Mouse (Mus musculus): ENCODE measurements around the gene Prss42.

Prss42 gene

DNA sequence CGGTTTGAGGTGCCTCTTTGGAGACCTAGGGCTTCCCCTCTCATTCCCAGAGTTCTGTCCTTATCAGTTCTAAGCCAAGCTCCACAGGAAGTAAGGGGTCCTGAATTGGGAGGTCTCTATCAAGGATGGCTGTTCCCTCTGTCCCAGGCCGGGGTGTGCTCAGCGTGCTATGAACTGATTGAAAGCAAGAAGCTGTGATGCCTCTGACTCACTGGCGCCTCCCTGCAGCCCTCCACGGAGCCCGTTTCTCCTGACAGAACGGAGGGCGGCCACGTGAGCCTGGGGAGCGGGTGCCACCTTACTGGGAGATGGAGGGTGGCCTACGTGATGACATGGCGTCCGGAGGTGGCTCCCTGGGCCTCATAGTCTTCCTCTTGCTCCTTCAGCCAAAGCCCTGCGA is at the start of gene Prss42:
Gene Prss42 (plus strand): TSS at position 301 of the 400 bp plus-strand sequence.
- no peak for DNase-seq

DNA sequence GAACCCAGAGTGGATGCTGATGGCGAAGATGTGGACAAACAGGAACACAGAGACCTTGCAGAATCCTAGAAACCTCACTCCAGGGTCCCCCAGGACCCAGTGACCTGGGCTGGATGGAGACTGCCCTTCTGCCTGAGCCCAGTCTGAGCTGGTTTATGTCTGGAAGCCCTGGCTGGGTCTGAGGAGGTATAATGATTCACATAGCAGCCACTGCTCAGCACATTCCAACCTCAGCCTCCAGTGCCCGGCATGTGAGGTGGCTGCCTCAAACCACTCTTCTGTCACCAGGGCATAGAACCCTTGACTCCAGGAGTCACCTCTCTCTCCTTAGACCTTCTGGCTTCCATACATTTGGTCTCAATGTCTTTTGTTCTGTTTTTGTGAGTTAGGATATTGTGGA is 49.5 kb upstream of the Prss42 start:
- no peak for DNase-seq

DNA sequence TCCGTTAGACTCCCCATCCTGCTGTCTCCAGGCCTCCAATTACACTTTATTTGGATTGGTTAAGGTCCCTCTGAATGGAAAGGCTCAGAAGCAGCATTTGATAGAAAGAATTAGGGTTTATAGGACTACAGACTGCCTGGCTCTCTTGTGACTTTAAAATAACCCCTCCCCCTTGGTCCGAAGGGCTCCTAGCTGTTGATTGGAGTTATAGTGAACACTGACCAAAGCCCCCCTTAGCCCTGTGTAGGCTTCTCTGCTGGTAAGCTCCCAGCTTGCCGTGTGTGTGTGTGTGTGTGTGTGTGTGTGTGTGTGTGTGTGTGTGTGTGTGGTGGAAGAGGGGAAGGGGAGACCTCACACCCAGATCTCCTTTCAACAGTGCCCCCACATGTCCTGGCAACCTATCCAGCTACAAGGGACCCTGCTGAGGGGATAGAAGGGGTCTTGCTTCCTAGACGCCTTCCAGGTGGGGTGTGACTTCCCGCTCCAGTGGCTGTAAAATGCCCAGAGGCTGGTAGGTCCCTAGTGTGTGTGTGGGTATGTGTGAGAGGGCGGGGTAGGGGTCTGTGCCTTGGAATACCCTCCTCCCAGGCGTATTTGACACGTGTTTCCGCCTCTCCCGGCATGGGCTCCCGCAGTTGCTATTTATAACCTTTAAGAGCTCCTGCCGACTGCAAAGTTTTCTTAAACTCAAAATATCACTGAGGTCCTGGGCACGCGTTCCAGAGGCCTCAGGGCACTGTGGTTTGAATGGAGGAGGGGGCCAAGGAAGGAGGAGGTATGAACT is 47.4 kb upstream of the Prss42 start:
- no peak for DNase-seq

DNA sequence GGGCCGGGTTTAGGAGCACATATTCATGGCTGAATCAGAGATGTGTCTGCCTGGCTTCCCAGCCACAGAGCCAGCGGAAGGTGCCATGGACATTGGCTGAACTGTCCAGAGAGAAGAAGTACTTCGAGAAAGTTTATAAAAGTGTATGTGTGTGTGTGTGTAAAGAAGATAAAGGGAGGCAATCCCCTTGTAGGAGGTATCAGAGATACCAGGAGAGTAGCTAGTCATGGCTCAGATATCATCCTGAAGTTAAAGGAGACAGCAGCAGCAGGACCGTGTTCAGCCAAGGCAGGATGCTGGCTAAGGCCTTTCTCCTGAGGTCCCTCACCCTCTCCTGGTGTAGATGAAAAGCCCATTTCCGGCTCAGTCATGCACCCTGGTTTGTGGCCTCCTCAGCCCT is 46.6 kb upstream of the Prss42 start:
- no peak for DNase-seq

DNA sequence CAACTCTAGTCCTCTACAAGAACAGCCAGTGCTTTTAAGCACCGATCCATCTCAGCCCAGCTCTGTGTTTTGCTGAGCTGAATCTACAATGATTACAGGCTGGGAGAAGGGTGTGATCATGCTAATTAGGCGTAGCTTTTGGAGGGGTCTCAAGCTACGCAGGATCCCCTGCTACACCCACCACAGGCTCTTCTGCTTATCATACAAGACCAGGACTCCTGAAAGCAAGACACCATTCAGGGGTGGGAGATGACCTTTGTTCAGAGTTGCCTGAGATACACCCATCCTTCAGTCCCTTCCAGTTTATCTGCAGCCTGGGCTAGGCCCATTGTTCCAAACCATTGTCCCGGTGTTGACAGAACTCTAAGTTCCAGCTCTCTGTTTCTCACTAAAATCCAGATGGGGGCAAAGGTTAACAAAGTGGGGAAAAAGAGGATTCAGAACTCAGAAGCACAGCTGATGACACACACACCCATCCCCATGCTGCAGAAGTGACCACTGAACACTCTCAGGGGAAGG is 45.0 kb upstream of the Prss42 start:
- no peak for DNase-seq

DNA sequence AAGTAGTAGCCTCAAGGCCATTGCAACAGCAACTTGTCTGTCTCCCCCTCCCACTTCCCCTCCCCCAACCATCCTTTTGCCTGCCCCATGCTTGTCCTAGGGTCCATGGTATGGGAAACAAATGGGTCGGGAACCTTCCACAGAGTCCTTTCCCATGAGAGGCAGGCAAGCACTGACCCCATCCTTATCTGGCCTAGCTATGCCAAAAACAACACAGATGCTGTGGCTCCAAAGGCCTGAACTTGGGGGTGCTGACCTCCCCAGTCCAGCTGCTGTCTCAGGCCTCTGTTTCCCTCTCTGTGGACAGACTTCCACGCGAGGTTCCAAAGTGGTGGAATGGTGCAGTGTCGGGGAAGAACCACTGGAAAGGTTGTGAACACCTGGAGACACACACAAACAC is 44.2 kb upstream of the Prss42 start:
- no peak for DNase-seq

DNA sequence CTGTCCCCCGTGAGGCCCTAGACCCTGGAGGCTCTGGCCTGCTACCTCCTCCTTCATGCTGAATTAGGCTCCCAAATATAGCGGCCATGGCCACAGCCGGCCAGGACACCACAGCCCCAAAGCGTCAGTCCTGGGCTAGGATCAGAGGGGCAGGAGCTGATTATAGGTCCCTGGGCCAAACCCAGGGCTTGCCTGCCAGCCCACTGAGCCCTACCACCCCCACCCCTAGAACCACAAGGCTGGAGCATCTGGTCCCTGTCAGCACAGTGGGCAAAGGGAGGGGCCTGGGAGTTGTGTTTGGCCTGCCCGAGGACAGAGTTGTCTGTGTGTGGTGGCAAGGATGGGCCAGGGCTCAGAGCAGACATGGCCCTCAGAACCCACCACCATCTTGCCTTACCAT is 40.1 kb upstream of the Prss42 start:
- DNase-seq, result no peak

DNA sequence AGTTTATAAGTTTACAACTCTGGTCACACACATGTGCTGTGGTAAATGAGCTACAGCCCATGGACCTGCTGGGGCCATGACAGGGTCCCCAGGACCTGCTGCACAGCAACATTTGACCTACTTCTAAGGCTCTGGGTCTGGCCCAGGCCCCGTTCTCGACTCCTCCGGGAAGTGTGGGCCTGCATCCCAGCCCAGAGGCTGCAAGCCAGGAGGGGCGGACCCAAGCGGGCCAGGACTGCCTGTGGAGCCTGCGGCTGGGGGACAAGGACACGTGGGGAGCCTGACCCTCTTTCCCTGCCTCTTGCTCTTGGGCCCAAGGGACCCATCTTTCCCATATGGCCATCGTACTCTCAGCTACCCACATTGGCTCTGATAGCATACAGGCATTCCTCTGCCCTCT is 39.4 kb upstream of the Prss42 start:
- DNase-seq, result no peak

DNA sequence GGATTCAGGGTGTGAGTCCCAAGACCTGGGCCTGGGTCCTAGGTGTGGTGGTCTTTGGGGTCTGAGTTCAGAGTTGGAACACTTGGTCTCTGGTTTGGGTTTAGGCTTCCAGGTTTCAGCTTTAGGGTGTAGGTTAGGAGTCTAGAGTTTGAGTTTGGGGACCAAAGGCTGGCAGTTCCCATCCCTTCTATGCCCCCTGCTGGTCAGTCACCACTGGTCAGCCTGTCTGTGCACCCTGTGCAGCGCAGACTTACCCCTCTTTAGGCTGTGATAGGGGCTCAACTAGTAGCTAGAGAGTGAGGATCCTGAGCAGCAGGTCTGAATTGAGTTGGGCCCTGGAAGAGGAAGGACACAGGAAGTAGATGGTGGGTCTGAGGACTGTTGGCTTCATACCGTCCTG is 38.7 kb upstream of the Prss42 start:
- DNase-seq, result peak in 1 of 2 experiments; percentile 55

DNA sequence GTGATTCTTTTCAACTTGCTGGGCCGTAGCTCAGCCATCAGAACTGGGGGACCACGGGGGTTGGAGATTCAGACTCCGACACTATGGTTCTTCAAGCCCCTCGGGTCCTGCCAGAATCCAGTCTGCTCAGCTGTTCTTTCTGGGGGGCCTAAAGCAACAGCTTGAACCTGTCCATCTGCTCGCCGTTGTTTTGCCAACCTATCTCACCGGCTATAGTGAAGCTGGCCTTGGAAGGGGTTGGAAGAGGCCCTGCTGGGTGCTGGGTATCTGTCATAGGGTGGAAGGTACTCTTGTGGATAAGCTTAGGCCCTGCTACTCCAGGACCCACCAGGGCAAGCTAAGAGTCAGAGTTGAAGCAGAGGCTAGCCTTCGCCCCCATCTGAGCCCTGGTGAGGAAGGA is 37.1 kb upstream of the Prss42 start:
- no peak for DNase-seq

DNA sequence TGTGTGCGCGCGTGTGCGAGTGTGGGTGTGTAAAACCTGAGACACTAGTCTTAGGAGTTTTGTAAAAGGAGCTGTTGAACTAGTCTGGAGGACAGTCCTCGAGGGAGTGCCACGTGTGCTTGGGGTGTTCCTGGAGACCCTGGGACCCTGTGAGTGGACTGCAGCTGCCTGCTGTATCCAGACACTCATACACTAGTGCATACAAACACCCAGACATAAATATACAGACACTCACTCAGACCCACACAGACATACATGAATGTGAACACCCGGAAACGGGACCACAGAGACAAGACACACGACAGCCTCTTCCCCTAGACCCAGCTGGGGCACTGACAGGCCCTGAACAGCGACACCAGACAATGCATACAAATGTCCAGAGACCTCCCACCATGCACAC is 35.2 kb upstream of the Prss42 start:
- no peak for DNase-seq

DNA sequence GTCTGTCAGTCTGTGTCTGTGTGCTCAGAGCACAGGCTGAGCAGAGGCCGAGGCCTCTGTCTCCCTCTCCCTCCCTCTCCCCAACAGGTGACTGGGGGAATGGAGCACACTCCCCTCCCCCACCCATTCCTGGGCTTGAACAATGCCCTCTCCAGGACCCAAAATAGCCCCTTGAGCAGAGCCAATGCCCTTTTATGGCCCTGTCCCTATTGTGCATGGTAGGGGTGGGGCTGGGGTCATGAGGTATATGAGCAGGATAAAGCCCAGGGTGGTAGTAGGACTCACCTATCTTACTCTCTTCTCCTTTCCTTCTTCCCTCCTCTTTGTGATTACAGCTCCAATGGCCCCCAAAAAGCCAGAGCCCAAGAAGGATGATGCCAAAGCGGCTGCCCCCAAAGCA is 34.6 kb upstream of the Prss42 start:
- DNase-seq, result no peak

DNA sequence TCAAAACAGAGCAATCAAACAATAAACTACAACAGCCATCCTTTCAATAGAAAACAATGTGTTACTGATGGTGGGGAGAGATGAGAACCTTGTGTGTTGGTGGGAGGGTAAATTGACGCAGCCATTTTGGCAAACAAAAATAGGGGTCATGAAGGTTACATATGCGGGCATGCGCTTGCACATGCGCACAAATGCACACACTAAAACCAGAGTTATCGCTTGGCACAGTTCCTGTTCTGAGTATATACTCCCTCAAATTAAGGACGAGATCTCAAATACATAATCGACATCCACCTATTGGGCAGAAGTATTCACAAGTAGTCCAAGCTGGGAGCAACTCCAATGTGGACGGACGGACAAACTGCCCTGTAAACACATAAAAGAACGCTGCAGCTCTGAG is 25.6 kb upstream of the Prss42 start:
- DNase-seq, result no peak

DNA sequence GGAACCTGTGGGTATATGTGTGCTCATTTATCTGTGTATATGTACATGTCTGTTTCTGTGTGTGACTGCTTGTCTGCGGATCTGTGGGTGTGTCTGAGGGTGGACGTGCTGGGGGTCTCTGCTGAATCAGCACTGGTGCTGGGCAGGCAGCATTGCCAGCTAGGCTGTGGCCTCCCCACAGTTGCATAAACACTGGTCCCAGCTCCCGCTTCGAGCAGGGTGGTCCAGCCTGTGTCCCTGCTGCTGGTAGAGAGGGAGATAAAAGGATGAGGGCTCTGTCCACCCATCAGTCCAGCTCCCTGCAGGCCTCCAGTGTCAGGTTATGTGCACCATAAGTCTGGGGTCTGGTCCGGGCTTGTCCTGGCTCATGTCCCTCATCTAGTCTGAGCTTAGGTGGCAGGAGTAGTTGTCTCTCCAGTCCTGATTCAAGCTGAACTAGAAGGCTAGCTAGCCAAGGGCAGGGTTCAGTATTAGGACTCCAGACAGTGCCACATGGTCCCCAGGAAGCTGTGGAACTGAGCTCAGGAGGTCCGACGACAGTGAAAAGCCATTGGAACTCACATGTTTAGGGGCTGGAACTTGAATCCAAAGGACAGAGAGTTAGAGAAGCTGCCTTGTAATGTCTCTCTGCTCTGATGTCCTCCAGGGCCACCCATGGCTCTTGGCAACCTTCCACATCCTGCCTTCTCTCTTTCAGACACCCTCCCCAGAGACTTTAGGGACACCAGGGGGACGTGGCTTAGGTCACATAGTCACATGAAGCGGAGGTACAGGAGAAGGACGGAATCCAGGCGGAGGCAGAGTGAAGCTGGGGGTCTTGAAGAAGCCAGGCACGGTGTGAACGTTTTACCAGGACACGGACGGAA is 23.3 kb upstream of the Prss42 start:
- DNase-seq, result no peak

DNA sequence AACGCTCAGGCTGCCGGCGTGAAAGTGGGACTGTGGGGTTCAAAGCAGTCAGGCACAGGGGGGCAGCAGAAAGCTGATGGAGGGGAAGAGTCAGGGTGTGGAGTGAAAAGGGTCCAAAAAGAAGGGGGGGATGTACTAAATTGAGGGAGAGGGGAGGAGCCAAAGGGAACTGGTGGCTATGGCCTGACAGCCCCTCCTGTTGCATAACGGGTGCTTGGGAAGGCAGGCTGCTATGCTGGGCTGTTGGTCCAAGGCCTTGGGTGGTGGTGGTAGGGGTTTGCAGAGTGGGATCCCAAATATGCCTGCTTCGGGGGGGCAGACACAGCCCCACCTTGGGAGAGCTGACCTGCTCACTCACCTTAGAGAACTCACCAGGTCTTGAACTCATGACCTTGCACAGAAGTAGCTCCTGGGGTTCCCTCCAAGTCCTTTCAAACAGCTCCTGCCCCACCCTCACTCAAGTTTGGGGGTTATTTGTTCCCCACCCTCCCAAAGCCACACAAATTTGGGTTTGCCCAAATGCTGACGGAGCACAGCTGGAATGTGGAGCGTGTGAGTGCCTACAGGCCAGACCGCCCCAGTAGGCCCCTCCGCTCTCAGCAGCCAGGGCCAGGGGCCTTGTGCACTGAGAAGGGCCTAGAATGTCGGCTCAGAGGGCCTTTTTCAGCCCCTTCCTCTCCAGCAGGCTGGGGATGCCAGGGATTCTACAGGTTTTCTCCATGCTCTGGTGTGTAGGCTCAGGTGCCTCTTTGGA is 22.5 kb upstream of the Prss42 start:
- no peak for DNase-seq

DNA sequence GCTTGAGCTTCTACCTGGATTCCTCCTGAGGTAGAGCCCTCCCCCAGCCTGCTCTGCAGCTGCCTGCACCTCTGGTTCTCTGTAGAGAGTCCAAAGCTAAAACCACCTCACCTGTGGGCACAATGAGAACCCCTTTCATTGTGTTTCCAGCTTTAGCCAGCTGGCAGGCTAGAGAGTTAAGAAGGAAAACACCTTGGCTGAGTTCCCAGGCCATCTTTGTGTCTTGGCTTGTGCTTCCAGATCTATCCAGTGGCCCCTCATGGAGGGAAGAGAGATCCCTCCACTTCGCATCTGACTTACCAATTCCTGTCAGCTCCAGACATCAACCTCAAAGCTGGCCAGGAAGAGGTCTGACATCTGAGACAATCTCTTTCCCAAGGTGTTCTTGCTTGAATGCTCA is 19.9 kb upstream of the Prss42 start:
- DNase-seq, result no peak

DNA sequence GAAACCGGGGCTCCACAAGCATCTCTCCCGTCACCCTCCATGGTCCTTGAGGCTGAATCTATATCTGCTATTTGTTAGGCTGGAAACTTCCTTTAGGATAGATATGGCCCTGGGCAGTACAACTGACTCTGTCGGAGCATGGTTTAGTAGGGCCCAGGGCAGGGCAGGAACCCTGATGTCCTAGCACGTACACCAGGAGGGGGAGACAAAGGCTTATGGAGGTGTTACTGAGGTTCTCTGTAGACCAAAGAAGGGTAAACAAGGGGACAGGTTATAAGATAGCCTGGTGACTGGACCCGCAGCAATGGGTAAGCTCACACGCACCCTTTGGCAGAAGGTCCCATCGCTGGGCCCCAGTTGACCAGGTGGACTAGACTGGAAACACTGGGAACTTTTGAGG is 19.4 kb upstream of the Prss42 start:
- no peak for DNase-seq

DNA sequence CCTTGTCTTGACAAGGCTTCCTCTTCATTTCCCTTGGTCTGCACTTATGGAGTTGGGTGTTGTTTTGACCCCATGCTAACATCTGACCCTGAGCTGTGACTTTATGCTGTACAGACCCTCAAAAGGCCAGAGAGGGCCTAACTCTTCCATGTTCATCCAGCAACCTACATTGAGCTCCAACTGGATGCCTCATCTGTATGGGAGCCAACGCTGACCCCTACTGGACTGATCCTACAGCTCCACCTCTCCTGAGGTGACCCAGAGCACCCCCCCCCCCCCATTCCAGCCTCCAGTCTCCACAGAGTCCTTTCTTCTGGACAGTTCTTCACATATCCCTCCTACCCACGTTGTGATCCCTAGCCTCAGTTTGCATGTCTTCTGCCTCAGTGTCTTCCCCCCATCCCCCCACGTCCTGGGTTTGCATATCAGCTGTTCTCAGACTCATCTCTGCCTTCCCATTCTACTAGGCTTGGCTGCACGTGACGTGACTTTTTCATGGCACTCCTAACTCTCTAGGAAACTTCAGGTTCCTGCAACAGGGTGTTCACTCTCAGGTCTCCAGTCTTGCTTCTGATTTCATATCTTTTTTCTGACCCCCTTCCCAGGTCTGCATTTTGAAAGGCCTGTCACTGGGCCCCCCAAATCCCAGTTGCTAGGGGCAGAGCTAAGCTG is 18.6 kb upstream of the Prss42 start:
- DNase-seq, result no peak

DNA sequence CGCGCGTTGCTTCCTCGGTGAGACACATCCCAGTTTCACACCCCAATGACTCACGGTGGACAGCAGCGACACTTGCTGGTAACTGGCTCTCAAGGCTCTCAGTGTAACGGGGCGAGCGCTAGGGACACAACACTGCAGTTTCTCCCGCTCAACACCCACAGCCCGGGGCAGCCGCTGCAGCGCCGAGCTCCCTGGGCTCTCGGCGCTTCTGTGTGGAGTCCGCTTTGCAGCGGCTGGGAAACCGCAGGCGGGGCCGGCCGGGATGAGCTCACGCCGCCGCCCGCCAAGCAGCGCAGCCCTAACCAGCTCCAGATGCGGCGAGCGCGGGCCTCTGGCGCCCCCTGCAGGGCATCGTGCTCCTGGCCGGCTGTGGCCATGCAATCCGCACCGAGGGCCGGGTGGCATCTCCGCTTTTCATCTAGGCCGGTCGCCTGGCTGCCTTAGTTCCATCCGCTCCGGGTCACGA is 16.7 kb upstream of the Prss42 start:
- peak; percentile 75 to 93 for DNase-seq

DNA sequence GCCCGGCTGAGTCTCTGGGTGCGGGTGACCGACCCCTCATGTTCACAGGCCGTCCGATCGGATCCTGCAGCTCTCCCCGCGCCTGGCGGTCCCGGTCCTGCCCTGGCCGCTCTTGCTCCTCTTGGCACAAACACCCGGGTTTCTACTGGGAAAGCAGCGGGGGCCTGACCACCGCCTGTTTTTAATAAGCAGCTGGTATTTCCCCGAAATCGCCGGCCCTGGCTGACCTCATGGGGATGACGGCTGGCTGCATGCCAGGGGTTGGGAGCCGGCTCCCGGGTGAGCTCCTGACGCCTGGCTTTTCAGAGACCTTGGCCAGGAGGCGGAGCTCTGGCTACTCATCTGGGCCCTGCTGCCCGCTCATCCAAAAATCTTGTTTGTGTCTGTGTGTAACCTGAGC is 16.2 kb upstream of the Prss42 start:
- DNase-seq, result peak in 1 of 2 experiments; percentile 42

DNA sequence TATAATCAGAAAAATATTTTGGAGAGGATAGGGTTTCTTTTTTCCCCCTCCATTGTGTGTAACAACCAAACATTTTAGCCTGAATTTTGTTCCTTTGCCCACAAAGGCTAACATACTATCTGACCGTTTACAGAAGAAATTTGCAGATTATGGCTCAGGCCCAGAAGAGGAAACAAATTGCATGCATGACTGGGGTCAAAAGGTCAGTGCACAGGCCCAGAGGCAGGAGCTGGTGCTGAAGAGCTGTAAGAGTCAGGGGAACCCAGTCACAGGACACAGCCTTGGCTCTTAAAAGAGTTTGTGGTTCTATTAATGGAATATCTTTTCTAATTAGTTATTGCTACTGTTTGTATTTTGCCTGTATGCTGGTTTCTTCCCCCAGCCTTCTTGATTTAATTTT is 14.4 kb upstream of the Prss42 start:
- DNase-seq, result no peak

DNA sequence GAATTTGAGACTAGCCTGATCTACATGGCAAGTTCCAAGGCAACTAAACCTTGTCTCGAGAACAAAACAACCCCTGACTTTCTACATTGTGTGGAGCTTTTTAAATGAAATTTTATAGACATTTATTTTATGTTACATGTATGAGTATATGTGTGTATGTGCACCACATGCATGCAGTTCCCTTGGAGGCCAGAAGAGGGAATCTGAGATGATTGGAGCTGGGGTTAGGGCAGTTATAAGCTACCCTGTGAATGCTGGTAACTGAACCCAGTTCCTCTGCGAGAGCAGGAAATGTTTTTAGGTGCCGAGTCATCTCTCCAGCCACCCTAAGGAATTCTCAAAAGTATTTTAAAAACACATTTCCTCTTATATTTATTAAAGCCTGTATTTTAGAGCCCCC is 9.8 kb upstream of the Prss42 start:
- DNase-seq, result no peak

DNA sequence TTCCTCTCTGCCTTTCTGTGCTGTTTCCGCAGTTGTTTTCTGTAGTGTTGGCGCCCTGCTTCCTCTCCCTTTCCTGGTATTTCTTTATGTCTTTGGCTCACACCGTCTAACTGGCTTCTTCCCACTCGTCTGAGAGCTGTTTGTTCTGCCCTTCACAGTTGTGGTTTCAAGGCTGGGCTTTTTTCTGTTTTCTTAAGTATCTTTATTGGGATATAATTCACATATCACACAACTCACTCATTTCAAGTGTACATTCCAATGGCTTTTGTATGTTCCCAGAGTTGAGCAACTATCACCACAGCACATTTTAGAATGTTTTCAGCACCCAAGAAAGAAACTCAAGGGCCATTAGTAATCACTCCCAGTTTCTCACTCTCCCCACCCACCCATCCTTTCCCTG is 7.5 kb upstream of the Prss42 start:
- DNase-seq, result no peak
